Mouse (Mus musculus) cerebellum, postnatal 36 days (tissue): ENCODE data around the gene Susd2.

ENCODE experiments used
- DNase-seq, 2 experiments: peaks; one replicate each; pipeline ENCODE4 v3.0.0; 2021 to 2022; ENCODE audit warnings: mixed read lengths in 2 of 2

Susd2 gene

GRCm38 (mm10) chr10:75625920-75626319 is 17.9 kb downstream of the Susd2 start:
- no peak for DNase-seq

DNA sequence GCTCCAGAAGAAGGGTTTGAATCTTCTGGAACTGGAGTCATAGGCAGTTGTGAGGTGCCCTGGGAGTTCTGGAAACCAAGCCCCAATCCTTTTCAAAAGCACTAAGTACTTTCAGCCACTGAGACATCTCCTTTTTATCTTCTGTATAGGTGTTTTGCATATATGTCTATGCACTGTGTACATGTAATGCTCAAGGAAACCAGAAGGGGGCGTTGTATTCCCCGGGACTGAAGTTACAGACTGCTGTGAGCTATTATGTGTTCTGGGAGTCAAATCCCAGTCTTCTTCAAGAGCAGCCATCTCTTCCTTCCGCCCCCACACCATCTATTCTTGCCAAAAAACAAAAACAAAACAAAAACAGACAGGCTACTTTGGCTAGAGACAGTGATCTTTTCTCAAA is 23.0 kb downstream of the Susd2 start:
- no peak for DNase-seq

- no peak for DNase-seq
Measured at GRCm38 (mm10) chr10:75616044-75616443, 27.8 kb downstream of the Susd2 start.

DNA sequence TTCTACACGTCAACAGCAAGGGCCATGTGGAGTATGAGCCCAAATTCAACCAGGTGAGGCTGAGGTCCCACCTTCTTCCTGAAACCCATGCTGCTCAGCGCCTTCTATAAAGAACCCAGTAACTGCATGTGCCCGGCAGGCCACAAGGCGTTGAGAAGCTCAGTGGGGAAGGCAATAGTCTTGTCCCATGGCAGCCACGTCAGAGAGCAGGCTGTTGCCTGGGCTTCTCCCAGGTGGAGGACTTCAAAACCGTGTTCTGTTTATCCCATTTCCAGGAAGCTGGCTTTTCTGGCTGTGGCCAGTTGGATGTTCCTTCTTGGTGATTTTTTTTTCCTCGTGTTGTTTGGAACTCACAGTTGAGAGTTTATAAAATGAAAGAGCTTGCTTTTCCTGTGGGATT is 33.3 kb downstream of the Susd2 start:
- no peak for DNase-seq

- DNase-seq: no peak
Measured at GRCm38 (mm10) chr10:75608975-75609374, 34.8 kb downstream of the Susd2 start.

DNA sequence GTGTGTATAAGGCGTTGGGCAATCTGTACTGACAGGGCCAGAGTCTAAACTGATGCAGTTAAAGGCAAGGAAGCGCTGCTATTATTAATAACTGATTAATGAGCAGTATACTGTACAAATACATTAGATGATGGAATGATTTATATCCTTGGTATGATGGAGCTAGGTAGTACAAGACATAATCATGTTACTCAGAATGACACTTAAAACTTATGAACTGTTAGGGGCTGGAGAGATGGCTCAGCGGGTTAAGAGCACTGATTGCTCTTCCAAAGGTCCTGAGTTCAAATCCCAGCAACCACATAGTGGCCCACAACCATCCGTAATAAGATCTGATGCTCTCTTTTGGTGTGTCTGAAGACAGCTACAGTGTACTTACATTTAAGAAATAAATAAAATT is 36.6 kb downstream of the Susd2 start:
- DNase-seq: no peak

DNA sequence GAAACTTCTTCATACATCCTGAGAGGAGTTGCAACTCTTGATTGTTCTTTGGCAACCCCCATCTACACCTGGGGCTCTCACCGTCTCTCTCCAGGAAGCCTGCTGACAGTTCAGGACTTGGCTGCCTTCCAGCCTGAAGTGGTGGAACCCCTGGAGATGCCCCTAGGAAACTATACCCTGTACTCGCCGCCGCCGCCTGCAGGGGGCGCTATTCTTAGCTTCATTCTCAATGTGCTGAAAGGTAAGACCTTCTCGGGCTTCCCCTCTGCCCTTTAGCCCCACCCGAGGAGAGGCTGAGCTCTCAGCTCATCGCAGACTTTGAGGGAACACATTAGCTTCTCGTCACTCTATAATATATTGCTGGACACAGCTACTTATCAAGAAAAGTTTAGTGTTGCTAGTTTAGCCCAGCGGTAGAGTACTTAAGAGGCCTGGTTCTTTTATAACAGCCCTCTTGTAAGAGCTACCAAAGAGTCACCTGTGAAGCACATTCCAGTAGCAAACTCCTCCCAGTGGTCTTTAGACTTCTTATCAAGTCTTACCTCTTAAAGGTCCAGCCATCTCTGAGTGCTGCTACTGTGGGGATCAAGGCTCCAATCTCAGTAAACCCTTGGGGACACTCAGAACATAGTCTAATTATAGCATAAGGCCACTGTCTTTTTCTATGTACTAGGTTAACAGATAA is 38.5 kb downstream of the Susd2 start:
- DNase-seq: peak in 1 of 2 experiments; percentile 14

GRCm38 (mm10) chr10:75600189-75600730 is 43.5 kb downstream of the Susd2 start:
- no peak for DNase-seq

- DNase-seq: peak; percentile 46 to 60
Measured at GRCm38 (mm10) chr10:75595981-75596380, 47.8 kb downstream of the Susd2 start.

DNA sequence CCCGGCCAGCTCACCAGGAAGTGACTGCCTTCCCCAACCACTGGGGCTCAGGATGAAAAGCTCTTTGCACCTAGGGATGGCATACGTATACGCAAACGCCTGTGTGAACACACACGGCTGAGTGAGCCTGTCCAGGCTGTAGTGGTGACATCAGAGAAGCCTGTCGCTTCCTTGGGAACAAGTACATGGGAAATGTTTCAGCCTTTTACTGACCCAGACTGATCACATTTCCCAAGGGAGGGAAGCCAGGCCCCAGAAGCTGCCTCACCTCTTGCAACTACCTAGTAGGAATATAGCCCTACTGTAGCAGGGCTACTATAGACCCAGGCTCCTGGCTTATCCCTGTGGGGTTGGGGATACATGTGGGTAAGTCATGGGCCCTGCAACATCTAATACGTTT is 51.2 kb downstream of the Susd2 start:
- no peak for DNase-seq

DNA sequence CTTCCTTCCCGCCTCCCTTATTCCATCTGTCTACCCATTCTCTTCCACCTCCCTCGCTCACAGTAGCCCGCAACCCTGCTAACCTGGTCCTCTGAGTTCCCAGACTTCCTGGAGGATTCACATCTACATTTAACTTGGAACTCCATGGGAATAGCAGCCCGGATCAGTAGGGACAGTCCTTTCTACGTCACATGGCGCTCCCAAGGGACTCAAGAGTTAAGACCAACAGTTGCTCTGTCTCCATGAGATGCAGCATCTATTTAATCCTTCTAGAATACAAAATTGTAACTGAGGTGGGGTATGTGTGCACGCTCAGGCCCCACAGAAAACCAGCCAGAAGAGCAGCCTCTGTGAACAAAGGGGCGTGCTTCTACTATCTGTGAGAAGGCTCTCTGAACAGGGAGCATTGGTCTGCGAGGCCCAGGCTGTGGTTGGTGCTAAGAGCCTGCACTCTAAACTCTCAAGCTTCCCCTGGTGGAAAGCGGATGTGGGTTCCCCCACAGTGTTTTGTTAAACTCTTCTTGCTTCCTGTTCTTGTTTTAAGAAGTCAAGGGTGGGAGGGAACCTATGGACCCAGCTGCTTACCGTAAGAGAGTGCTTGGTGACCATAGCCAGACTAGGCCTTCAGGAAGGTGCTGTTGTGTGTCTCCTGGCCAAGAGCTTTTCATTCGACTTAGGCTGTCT is 52.5 kb downstream of the Susd2 start:
- DNase-seq: no peak

GRCm38 (mm10) chr10:75589651-75590050 is 54.2 kb downstream of the Susd2 start:
- no peak for DNase-seq

DNA sequence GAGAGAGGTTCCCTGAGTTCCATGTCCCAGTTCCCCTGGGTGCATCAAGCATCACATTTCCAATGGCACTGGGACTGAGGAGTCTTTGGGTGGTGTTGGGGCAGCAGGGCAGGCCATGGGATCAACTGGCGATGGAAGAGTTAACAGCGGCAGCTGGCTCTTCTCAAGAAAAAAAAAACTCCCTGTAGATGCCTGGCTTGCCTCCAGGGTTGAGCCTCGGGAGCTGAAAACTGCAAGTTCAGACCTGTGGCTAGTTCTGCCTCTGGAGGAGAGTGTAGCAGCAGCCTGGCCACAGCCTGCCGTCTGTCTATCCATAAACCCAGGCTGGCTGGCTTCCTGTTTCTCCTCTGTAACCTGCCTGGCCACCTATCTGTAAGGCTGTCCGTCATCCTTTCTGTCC is 54.7 kb downstream of the Susd2 start, which contains the start of gene Ggt5:
TSS of gene Ggt5 (plus strand) at position 212 of the 400 bp plus-strand sequence.
- DNase-seq: no peak

- no peak for DNase-seq
Measured at GRCm38 (mm10) chr10:75588336-75588735, 55.5 kb downstream of the Susd2 start.

DNA sequence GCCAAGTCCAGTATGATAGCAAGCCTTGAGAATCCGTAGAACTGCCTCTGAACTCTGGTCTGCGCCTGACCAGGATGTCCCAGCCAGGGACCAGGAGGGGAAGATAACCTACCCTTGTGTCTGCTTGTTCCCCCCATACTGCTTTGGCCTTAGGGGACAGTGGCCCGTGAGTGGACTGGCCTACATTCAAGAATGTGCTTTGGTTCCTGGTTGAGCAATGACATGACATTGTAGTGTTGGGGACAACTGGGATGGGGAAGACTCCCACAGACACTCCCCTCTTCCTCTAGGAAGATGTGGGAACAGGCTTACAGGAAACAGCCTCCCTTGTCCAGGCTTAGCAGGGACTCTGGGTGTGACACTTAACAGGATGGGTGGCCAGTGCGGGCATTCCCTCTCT is 56.0 kb downstream of the Susd2 start:
- no peak for DNase-seq
